Mouse (Mus musculus): Measurements from ENCODE around the gene 1810049J17Rik. TPM values are rescaled to one million over a fixed set of nuclear protein-coding genes. Genes with fewer than 3 reads are reported as not detected.

1810049J17Rik gene
- polyA plus RNA-seq, 1 experiment: not detected

DNA sequence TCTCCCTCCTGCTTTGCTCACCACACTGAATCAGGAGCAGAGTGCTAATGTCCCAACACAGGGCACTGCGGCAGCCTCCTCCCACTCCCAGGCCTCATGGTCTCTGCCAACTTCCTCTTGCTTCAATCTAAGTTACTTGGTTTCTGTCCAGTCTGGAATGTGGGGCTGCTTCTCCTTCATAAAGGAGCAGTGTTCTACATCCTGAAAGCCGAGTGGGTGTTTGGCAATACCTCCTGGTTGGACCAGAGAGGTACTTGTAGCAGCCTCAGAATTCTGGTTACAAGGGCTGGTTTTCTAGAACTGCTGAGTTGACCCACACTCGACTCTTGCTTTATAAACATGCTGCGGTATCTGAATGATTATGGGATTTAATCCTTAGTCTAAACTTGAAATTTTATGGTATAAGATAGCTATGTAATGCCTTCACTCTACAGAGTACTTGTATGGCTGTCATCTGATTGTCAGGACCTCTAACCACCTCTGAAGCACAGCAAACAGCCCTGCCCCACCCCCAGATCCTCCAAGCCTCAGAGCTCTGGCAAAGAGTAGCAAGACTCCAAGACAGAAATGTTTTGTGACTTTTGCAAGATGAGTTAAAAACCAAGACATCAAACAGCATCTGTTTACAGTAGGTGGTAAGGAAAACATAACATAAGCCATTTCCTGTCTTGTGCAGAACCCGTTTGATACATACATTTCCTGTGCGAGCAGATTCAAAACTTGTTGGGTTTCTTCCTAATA, 36.7 kb downstream of the 1810049J17Rik start:
- no peaks in the 10 kb centered on the region for H3K4me1 ChIP-seq (ENCODE audit: control insufficient read depth, insufficient read depth, low read length)
- H3K27ac ChIP-seq (ENCODE audit: insufficient read depth, low read length): no peak overlapping the region
- no peaks in the 10 kb centered on the region for H3K27me3 ChIP-seq (ENCODE audit: control insufficient read depth, insufficient read depth, low read length)
- TF ChIP-seq POLR2A (IDR thresholded peaks at IDR 0.05; ENCODE audit: borderline replicate concordance, insufficient read depth, low read length) (no peak), CTCF (IDR thresholded peaks at IDR 0.05; ENCODE audit: borderline replicate concordance, insufficient read depth, low read depth, low read length) (no peak)
- DNase-seq: no peak
- 70% methylated on average over 6 of the region's 6 CpGs for WGBS
- no peak overlapping the region for H3K4me3 ChIP-seq (replicated peaks; ENCODE audit: insufficient read depth, low read depth, low read length)

DNA sequence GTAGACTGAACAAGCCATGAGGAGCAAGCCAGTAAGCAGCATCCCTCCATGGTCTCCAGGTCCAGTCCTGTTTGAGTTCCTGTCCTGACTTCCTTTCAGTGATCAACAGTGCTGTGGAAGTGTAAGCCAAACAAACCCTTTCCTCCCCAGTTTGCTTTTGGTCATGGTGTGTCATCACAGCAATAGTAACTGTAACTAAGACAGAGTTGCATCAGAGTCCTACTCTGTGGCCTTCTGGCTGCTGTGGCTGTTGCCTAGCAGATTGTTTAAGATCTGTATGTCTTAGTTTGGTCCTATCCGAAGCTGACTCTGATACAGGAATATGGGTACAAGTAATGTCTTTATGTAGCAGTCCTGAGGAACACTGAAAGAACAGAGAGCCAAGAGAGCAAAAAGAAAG, 41.9 kb downstream of the 1810049J17Rik start:
- 96% methylated on average over 1 of the region's 1 CpGs for WGBS
- Histone ChIP-seq H3K4me3 (replicated peaks; ENCODE audit: insufficient read depth, low read depth, low read length) (no peak overlapping the region), H3K27ac (ENCODE audit: insufficient read depth, low read length) (no peak overlapping the region), H3K4me1 (ENCODE audit: control insufficient read depth, insufficient read depth, low read length) (no peaks in the 10 kb centered on the region), H3K27me3 (ENCODE audit: control insufficient read depth, insufficient read depth, low read length) (no peaks in the 10 kb centered on the region)
- DNase-seq: no peak
- TF ChIP-seq CTCF (IDR thresholded peaks at IDR 0.05; ENCODE audit: borderline replicate concordance, insufficient read depth, low read depth, low read length): no peak

DNA sequence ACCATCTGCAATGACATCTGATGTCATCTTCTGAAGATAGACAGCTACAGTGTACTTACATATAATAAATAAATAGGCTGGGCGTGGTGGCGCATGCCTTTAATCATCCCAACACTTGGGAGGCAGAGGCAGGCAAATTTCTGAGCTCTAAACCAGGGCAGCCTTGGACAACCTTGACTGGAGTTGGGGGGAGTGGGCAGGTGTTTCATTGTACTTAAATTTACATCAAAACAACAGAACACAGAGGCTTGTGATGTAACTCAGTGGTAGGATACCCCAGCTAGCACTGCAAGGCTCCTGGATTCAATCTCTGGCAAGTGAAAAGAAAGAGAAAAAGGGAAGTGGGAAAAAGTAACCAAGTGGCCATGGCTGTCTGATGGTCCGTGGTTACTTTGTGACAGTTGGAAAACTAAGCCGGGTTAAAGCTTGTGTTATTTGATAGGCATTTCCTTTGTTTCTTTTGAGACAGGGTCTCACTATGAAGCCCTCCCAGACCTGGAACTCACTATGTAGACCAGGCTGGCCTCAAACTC, 46.5 kb downstream of the 1810049J17Rik start:
- no peaks in the 10 kb centered on the region for H3K27me3 ChIP-seq (ENCODE audit: control insufficient read depth, insufficient read depth, low read length)
- WGBS: 76% methylated on average over 4 of the region's 4 CpGs
- TF ChIP-seq CTCF (IDR thresholded peaks at IDR 0.05; ENCODE audit: borderline replicate concordance, insufficient read depth, low read depth, low read length) (no peak), POLR2A (IDR thresholded peaks at IDR 0.05; ENCODE audit: borderline replicate concordance, insufficient read depth, low read length) (no peak)
- H3K27ac ChIP-seq (ENCODE audit: insufficient read depth, low read length): no peak overlapping the region
- no peak overlapping the region for H3K4me3 ChIP-seq (replicated peaks; ENCODE audit: insufficient read depth, low read depth, low read length)
- no peak for DNase-seq
- no peaks in the 10 kb centered on the region for H3K4me1 ChIP-seq (ENCODE audit: control insufficient read depth, insufficient read depth, low read length)

DNA sequence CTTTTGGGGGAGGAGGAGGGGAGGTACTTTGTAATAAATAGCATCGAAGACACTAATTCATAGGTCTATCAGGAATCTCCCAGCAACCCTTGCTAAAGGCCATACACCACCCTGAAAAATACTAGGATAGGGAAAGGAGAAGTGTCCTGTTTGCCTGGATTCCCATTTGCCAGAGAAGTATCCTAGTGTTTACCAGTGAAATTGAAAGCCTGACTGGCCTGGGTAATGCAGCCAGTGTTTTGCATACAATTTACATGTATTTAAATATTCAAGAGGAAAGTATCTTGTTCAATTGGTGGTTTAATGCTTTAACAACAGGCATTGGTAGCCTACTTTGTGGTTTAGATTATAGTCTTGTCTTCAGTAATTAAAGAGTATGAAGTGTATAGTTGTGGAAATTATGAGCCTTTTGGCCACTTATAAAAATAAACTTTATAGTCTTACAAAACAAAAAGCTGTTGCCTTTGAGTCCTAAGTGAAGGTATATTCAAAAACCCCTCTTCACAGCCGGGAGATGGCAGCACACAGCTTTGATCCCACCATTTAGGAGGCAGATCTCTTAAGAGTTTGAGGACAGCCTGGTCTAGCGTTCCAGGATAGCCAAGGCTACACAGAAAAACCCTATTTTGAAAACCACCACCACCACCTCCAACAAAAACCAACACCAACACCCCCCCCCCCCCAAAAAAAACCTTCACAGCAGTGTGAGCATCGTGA, 47.5 kb downstream of the 1810049J17Rik start:
- H3K27ac ChIP-seq (ENCODE audit: insufficient read depth, low read length): no peak overlapping the region
- 65% methylated on average over 4 of the region's 4 CpGs for WGBS
- H3K4me3 ChIP-seq (replicated peaks; ENCODE audit: insufficient read depth, low read depth, low read length): no peak overlapping the region
- TF ChIP-seq CTCF (IDR thresholded peaks at IDR 0.05; ENCODE audit: borderline replicate concordance, insufficient read depth, low read depth, low read length) (no peak), POLR2A (IDR thresholded peaks at IDR 0.05; ENCODE audit: borderline replicate concordance, insufficient read depth, low read length) (no peak)
- H3K27me3 ChIP-seq (ENCODE audit: control insufficient read depth, insufficient read depth, low read length): no peaks in the 10 kb centered on the region
- DNase-seq: no peak
- no peaks in the 10 kb centered on the region for H3K4me1 ChIP-seq (ENCODE audit: control insufficient read depth, insufficient read depth, low read length)

DNA sequence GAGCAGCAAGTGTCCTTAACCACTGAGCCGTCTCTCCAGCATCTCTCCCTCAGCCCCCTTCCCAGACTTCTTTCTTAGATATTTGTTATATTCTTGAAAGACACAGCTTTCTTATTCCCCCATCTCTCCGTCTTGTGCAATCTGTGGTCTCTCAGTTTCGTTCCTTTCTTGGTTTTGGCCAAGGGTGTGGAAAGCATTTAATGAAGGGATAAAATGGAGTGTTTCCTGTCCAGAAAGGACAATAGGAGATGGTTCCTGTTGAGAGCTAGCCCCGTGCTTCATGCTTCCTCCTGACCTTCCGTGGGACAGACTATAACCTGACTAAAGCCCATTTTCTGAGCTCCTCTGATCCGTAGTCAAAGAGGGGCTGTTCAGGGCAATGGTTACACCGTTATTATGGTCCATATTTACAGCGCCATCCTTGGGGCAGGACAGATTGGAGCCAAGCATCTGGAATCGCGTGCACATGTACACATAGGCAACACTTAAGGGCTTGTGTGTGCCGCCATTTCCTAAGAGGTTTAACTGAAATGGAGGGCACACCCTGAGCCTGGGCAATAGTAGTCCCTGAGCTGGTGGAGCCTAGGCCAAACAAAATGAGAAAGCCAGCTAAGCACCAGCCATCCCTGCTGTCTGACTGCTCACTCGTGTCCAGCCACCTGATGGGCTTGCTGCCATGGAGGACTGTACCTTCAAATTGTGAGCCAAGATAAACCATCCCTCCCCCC, 48.2 kb downstream of the 1810049J17Rik start:
- TF ChIP-seq POLR2A (IDR thresholded peaks at IDR 0.05; ENCODE audit: borderline replicate concordance, insufficient read depth, low read length): no peak
- no peak for TF ChIP-seq CTCF (IDR thresholded peaks at IDR 0.05; ENCODE audit: borderline replicate concordance, insufficient read depth, low read depth, low read length)
- no peaks in the 10 kb centered on the region for H3K4me1 ChIP-seq (ENCODE audit: control insufficient read depth, insufficient read depth, low read length)
- DNase-seq: no peak
- no peaks in the 10 kb centered on the region for H3K27me3 ChIP-seq (ENCODE audit: control insufficient read depth, insufficient read depth, low read length)
- no peak overlapping the region for H3K4me3 ChIP-seq (replicated peaks; ENCODE audit: insufficient read depth, low read depth, low read length)
- H3K27ac ChIP-seq (ENCODE audit: insufficient read depth, low read length): no peak overlapping the region
- 75% methylated on average over 12 of the region's 12 CpGs for WGBS

Other genes with a start within 250 kb of the 1810049J17Rik start
- 109 and 111 TPM in 2 replicates for gene Zfr, start 204.1 kb downstream of the 1810049J17Rik start, polyA plus RNA-seq (2012; rRNA removed)
- 18.7 and 19.0 TPM in 2 replicates for gene Mtmr12, start 116.9 kb downstream of the 1810049J17Rik start, polyA plus RNA-seq (2012; rRNA removed)
- gene Golph3, start 449 bp downstream of the 1810049J17Rik start, polyA plus RNA-seq (2012; rRNA removed): 89.1 and 91.2 TPM in 2 replicates